1 mouse cellular context compared by ENCODE assay signal in genomic region chr15:79456104-79456503, GRCm38 (mm10).
TF ChIP-seq lines count a peak whose summit lies in the region.

No protein-coding gene starts in this region.

TF ChIP-seq in CH12.LX, 34 proteins besides CTCF, POLR2A, EP300 and RAD21:
- peak; percentile 79 for TF ChIP-seq ZNF384 (IDR thresholded peaks at IDR 0.05; ENCODE audit: low read depth, low read length)
